Mouse (Mus musculus): Measurements from ENCODE around the gene Mcm2. TPM values are rescaled to one million over a fixed set of nuclear protein-coding genes. Genes with fewer than 3 reads are reported as not detected.

Mcm2 gene
- polyA plus RNA-seq, 1 experiment from 2014 or later: 71.9 TPM

DNA sequence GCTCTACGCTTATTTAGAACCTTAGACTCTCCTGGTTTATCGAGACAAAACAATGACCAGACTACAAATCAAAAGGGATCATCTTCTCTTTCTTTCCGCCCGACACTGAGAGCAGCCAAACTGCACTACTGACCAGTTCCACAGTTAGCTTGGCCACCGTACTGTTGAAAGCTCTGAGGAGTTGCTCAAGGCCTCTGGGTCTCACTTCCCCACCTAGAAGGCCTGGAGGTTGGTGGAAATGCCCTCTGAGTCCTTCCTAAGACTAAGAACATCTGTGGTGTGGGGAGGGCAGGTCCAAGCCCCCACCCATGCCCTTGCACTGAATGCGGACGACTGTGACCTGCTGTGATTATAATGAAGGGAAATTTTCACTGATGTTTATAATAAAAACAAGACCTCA, 32.9 kb downstream of the Mcm2 start:
- no peak overlapping the region for H3K4me3 ChIP-seq (replicated peaks)
- WGBS: 78% methylated on average over 7 of the region's 7 CpGs
- H3K4me1 ChIP-seq (replicated peaks): peaks cover 31% of the 10 kb centered on the region
- H3K36me3 ChIP-seq: peaks cover 61% of the 10 kb centered on the region
- no peak overlapping the region for H3K4me2 ChIP-seq (replicated peaks)
- H3K9me3 ChIP-seq: no peaks in the 10 kb centered on the region
- ATAC-seq: no peak
- no peak overlapping the region for H3K9ac ChIP-seq (replicated peaks)
- H3K27ac ChIP-seq: no peak overlapping the region
- H3K27me3 ChIP-seq: no peaks in the 10 kb centered on the region

DNA sequence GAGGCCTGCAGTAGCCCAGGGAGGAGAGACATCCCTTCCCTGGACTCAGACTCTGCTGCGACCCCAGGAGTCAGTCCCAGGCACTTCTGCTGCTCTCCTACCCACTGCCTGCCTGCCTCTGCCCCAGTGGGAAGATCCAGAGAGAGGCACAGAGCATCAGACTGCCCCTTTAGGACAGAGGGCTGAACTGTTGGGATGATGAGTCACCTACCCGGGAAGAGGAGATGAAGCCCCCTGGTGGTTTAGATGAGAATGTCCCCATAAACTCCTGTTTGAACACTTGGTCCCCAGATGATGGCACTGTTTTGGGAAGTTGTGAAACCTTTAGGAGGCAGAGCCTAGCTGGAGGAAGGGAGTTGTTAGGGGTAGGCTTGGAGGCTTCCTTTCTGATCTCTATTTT, 37.7 kb downstream of the Mcm2 start:
- peaks cover 96% of the 10 kb centered on the region for H3K36me3 ChIP-seq
- no peak overlapping the region for H3K4me3 ChIP-seq (replicated peaks)
- no peak overlapping the region for H3K4me2 ChIP-seq (replicated peaks)
- no peaks in the 10 kb centered on the region for H3K27me3 ChIP-seq
- peak; percentile 61; the same call in 1 of the 2 replicates for ATAC-seq
- no peak overlapping the region for H3K9ac ChIP-seq (replicated peaks)
- peaks cover 5% of the 10 kb centered on the region; the same call in 1 of the 2 replicates for H3K4me1 ChIP-seq (replicated peaks)
- no peak overlapping the region for H3K27ac ChIP-seq
- 13% methylated on average over 2 of the region's 2 CpGs for WGBS
- H3K9me3 ChIP-seq: no peaks in the 10 kb centered on the region

DNA sequence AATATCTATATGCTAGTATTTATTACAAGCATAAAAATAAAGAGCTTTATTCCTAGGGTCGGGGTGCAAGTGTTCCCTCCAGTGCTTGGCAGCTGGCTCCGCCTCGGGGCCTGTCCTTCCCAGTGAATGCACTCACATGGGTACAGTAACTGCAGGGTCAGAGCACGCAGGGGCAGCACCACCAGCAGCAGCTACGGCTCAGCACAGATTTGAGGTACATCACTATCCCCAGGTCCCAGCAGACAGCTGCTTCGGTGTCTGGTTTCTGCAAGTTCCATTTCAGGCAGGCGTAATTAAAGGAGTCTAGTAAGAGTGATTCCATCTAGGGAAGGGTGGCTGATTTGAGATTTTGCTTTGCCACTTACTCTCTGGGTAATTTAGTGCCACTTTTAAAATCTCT, 40.2 kb downstream of the Mcm2 start:
- whole genome bisulfite sequencing: 81% methylated on average over 7 of the region's 7 CpGs
- H3K36me3 ChIP-seq: peaks cover 87% of the 10 kb centered on the region
- H3K4me3 ChIP-seq (replicated peaks): no peak overlapping the region
- H3K9me3 ChIP-seq: no peaks in the 10 kb centered on the region
- no peak overlapping the region for H3K9ac ChIP-seq (replicated peaks)
- H3K4me2 ChIP-seq (replicated peaks): no peak overlapping the region
- no peak overlapping the region for H3K27ac ChIP-seq
- H3K27me3 ChIP-seq: no peaks in the 10 kb centered on the region
- ATAC-seq: no peak
- H3K4me1 ChIP-seq (replicated peaks): peaks cover 11% of the 10 kb centered on the region; the same call in 1 of the 2 replicates

DNA sequence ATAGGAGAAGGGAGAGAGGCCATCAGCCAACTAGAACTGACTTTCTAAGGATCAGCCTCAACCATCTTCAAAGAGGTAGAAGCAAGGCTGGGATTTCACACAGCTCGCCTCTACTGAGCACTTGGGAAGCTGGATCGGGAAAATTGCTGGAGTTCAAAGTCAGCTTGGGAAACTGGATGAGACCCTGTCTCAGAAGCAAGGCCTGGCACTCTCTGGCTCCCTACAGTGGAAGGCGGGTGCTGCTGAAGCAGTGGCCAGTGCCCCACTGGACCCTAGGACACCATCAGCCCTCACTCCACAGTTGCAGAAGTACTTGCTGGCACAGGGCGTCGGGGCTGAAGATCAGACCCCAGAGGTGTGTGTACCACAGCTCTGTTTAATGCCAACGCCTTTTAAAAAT, 40.8 kb downstream of the Mcm2 start:
- no peak overlapping the region for H3K9ac ChIP-seq (replicated peaks)
- no peak overlapping the region for H3K4me2 ChIP-seq (replicated peaks)
- no peak overlapping the region for H3K4me3 ChIP-seq (replicated peaks)
- H3K9me3 ChIP-seq: no peaks in the 10 kb centered on the region
- 85% methylated on average over 6 of the region's 6 CpGs for WGBS
- ATAC-seq: no peak
- no peaks in the 10 kb centered on the region for H3K27me3 ChIP-seq
- H3K36me3 ChIP-seq: peaks cover 86% of the 10 kb centered on the region
- H3K4me1 ChIP-seq (replicated peaks): peaks cover 11% of the 10 kb centered on the region; the same call in 1 of the 2 replicates
- 0 out of 2 replicates have a peak overlapping the region, but pooled peaks have one; percentile 14 for H3K27ac ChIP-seq

DNA sequence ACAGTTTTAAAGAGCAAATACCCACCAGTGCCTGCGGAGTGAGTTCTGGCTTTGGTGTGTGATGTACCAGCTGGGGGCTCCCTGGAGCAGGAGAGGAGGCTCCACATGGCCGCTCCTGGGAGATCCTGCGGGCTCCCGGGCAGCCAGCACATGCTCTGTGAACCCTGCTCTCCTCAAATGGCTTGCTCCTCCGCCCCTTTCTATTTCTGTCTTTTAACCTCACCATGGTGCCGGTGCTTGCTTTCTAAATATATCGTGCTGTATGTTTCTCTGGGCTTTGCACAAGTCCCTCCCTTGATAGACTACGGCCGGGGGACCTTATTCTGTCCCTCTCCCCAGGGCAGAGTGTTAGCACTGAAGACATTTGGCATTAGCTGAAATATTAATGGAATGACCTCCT, 41.3 kb downstream of the Mcm2 start:
- no peak overlapping the region for H3K4me2 ChIP-seq (replicated peaks)
- peaks cover 84% of the 10 kb centered on the region for H3K36me3 ChIP-seq
- ATAC-seq: no peak
- no peak overlapping the region for H3K9ac ChIP-seq (replicated peaks)
- 0 out of 2 replicates have a peak overlapping the region, but pooled peaks have one; percentile 14 for H3K27ac ChIP-seq
- H3K27me3 ChIP-seq: no peaks in the 10 kb centered on the region
- peaks cover 11% of the 10 kb centered on the region; the same call in 1 of the 2 replicates for H3K4me1 ChIP-seq (replicated peaks)
- WGBS: 48% methylated on average over 9 of the region's 9 CpGs
- H3K4me3 ChIP-seq (replicated peaks): no peak overlapping the region
- no peaks in the 10 kb centered on the region for H3K9me3 ChIP-seq

DNA sequence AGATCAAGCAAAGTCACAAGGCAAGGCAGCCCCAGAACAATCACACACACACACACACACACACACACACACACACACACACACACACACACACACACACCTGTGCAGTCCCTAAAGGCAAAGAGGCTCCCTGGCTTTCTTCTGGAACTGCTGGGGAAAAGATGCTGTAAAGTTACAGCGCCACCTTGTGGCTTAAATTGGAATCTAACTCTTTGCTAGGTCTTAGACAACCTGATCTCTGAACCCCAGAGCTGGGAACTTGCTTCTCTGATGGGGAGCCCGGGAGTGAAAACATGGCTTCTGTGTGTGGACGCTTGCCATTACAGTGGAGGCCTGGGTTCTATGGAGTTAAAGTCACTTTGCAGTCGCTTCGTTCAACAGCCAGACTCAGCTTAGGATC, 42.9 kb downstream of the Mcm2 start:
- ATAC-seq: peak; percentile 51
- H3K36me3 ChIP-seq: peaks cover 79% of the 10 kb centered on the region
- 18% methylated on average over 5 of the region's 5 CpGs for WGBS

DNA sequence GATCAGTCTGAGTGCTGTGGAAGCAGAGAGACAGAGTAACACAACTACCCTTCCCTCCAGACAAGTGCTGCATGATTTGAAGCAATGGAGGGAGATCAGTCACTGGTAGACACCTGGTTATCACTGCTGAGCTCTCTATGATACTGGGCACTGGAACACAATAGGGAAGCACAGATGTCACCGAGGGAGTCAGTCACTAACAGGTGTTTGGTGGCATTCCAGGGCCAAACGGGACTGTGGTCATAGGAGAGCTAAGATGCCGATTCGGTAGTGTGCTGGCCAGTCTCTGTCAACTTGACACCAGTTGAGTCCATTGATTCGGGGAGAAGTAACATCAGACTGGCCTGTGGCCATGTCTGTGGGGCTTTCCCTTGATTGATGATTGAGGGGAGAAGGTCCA, 44.1 kb downstream of the Mcm2 start:
- Histone ChIP-seq H3K36me3 (peaks cover 79% of the 10 kb centered on the region), H3K4me2 (replicated peaks) (no peak overlapping the region), H3K9ac (replicated peaks) (no peak overlapping the region), H3K9me3 (no peaks in the 10 kb centered on the region), H3K27ac (no peak overlapping the region), H3K4me3 (replicated peaks) (no peak overlapping the region), H3K4me1 (replicated peaks) (peaks cover 11% of the 10 kb centered on the region; the same call in 1 of the 2 replicates), H3K27me3 (no peaks in the 10 kb centered on the region)
- WGBS: 82% methylated on average over 5 of the region's 5 CpGs
- ATAC-seq: no peak

More for the DNA sequence above, 42.9 kb downstream of the Mcm2 start:
- H3K4me1 ChIP-seq (replicated peaks): peaks cover 11% of the 10 kb centered on the region; the same call in 1 of the 2 replicates
- H3K27me3 ChIP-seq: no peaks in the 10 kb centered on the region
- H3K4me2 ChIP-seq (replicated peaks): no peak overlapping the region
- no peaks in the 10 kb centered on the region for H3K9me3 ChIP-seq
- H3K4me3 ChIP-seq (replicated peaks): no peak overlapping the region
- no peak overlapping the region for H3K9ac ChIP-seq (replicated peaks)
- H3K27ac ChIP-seq: no peak overlapping the region

DNA sequence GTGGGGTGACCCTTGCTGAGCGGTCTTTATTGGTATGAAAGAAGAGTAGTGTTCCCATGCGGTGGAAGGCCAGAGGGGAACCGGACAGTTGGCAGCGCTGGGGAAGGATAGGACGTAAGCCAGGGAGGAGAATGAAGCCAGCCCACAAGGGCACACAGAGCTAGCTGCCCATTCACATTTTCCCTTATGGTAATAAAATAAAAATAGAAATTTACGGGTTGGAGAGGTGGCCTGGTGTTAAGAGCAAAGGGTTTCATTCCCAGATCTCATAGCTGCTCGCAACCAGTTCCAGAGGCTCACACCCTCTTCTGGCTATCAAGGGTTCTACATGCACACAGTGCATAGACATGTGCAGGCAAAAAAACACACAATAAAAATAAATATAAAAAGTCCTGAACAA, 48.5 kb downstream of the Mcm2 start:
- Histone ChIP-seq H3K27me3 (no peaks in the 10 kb centered on the region), H3K27ac (no peak overlapping the region), H3K9me3 (no peaks in the 10 kb centered on the region), H3K36me3 (peaks cover 89% of the 10 kb centered on the region), H3K9ac (replicated peaks) (no peak overlapping the region), H3K4me3 (replicated peaks) (no peak overlapping the region), H3K4me2 (replicated peaks) (no peak overlapping the region), H3K4me1 (replicated peaks) (0 out of 2 replicates have a peak, but pooled peaks cover 6% of the 10 kb centered on the region)
- WGBS: 88% methylated on average over 7 of the region's 7 CpGs
- ATAC-seq: no peak

DNA sequence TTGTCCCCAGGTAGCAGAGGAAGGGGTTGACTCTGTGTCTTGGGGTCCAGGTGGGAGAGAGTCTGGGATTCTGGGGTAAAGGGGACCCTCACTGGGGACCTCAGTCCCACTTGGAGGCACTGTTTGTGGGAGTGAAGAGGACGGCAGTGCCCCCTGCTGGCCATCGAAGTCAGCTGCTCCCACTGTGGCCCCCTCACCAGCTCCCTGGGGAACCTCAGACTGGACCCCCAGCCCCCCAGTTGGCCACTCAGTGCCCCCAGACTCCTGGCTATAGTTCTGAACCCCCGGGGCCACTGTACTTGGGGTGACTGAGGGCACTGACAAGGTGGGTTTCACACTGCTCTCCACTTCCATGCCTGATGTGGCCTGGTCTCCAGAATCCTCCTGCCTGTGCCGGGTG, 49.3 kb downstream of the Mcm2 start:
- Histone ChIP-seq H3K9ac (replicated peaks) (no peak overlapping the region), H3K4me3 (replicated peaks) (no peak overlapping the region), H3K36me3 (peaks cover 89% of the 10 kb centered on the region), H3K27ac (no peak overlapping the region), H3K9me3 (no peaks in the 10 kb centered on the region), H3K4me1 (replicated peaks) (0 out of 2 replicates have a peak, but pooled peaks cover 6% of the 10 kb centered on the region), H3K27me3 (no peaks in the 10 kb centered on the region), H3K4me2 (replicated peaks) (no peak overlapping the region)
- peak; percentile 10; the same call in 1 of the 2 replicates for ATAC-seq
- 52% methylated on average over 4 of the region's 4 CpGs for WGBS

DNA sequence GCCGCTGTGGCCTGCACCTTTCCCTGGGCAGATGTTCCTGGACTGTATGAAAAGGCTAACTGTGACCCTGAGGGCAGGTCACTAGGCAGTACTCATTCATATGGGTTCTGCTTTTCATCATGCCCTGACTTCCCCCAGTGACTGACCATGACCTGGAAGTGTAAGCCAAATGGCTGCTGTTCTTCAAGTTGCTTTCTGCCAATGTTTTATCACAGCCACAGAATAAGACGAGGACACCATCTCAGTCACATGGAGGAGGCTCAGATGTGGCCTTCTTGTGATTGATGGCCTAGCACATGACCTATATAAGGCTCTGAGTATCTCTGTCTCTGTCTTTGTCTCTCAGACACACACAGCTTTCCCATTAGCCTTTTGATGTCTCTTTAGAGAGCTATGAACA, 51.0 kb downstream of the Mcm2 start:
- Histone ChIP-seq H3K27me3 (no peaks in the 10 kb centered on the region), H3K9me3 (no peaks in the 10 kb centered on the region), H3K36me3 (peaks cover 88% of the 10 kb centered on the region), H3K4me3 (replicated peaks) (no peak overlapping the region), H3K27ac (no peak overlapping the region), H3K9ac (replicated peaks) (no peak overlapping the region), H3K4me1 (replicated peaks) (peaks cover 12% of the 10 kb centered on the region), H3K4me2 (replicated peaks) (no peak overlapping the region)
- 73% methylated on average over 2 of the region's 2 CpGs for WGBS
- ATAC-seq: no peak

DNA sequence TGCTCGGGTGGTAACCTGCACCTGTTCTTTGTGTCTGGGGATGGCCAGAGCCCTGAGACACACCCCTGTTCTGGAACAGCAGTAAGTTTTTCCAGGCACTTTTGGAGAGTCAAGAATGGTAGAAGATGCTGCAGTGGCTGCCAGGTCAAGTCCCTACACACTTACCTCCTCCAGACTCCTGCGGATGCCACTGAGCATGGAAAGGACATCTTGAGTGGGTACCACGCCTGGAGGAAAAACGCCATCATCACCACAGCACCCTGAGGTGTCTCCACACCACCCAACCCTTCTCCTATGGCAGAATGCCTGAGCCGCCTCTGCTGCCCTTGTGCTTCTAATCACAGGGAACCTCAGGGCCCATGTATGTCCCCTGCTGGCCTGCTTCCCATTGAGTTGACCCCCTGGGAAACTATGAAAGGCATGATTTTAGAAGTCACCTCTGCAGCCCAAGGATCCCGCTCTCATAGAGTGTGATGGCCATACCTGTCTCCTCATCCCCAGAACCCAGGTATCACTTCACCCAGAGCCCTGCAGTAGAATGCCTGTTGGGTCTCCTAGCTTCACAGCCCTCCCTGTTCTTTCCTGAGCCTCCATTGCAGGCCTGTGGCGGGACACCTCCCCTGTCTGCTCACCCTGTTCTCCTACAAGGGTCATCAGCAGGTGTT, 53.5 kb downstream of the Mcm2 start:
- Histone ChIP-seq H3K9me3 (no peaks in the 10 kb centered on the region), H3K9ac (replicated peaks) (no peak overlapping the region), H3K36me3 (peaks cover 70% of the 10 kb centered on the region), H3K27ac (no peak overlapping the region), H3K27me3 (no peaks in the 10 kb centered on the region), H3K4me1 (replicated peaks) (peaks cover 27% of the 10 kb centered on the region), H3K4me3 (replicated peaks) (no peak overlapping the region), H3K4me2 (replicated peaks) (no peak overlapping the region)
- WGBS: 78% methylated on average over 7 of the region's 7 CpGs
- no peak for ATAC-seq

DNA sequence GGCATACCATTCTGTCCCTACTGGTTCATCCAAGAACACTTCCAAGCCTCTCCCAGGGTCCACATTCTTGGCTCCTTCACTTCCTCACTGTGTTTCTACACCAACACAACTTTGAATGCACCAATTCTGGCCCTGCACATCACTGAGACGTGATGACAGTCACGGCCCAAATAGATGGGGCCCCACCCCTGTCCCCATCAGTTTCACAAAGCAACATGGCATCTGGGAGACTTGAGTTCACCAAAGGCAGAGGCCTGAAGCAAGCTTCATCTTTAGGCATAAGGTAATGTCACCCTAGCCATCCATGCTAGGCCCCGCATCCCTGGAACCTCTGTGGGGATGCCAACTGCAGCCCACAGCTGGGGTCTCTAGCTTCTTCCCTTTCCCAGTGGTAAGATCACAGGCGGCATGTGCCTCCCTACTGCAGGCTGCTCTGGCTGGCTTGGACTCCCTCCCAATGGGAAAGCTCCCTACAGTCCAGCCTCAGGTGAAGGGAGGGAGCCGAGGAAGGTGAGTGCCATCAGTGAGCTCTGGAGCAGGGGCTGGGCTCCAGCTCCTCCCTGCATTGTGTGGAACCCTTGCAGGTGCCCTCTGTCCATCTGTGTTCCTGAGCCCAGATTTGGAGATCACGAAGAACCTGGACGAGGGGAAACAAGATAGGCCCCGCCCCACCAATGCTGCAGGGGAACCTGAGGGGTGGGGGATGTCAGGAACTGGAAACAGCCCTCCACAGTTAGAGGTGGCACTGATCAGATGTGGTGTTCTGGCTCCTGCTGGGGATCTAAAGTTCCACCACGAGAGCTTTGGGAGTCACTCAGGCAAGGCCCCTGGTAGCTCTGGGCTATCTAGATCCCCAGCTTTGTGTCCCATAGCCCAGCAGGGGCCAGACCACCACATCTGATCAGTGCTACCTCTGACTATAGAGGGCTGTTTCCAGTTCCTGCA, 54.5 kb downstream of the Mcm2 start:
- Histone ChIP-seq H3K9ac (replicated peaks) (no peak overlapping the region), H3K9me3 (no peaks in the 10 kb centered on the region), H3K4me3 (replicated peaks) (no peak overlapping the region), H3K27ac (peak overlapping the region; percentile 88; the same call in 1 of the 2 replicates), H3K36me3 (peaks cover 67% of the 10 kb centered on the region), H3K4me1 (replicated peaks) (peaks cover 33% of the 10 kb centered on the region), H3K4me2 (replicated peaks) (no peak overlapping the region), H3K27me3 (no peaks in the 10 kb centered on the region)
- no peak for ATAC-seq
- 72% methylated on average over 9 of the region's 9 CpGs for WGBS

Measured in midbrain, embryonic 13.5 days (tissue).